Mouse (Mus musculus) liver, postnatal 0 days (tissue): ENCODE measurements around the gene Olfr1396. TPM values are rescaled to one million over a fixed set of nuclear protein-coding genes. Genes with fewer than 3 reads are reported as not detected.
A peak's percentile ranks its signal among the peaks of the same experiment; 100 is the strongest.

ENCODE experiments used
- ATAC-seq: fragments of 200-750 bp; cut with Nextera tagmentation; 2 replicates; pipeline ENCODE4 v1.8.0; 2017; ENCODE audit warnings: mild to moderate bottlenecking, moderate library complexity
- DNase-seq: peaks from one replicate; pipeline ENCODE4 v3.0.0-alpha.2; 2016
- H3K27ac ChIP-seq: fragments of 300-500 bp; sonication (generic); 2 replicates; pipeline ENCODE4 v1.5.1; 2014; ENCODE audit warnings: antibody characterized with exemption, moderate library complexity, mild to moderate bottlenecking, low read depth
- H3K27me3 ChIP-seq: fragments of 300-500 bp; sonication (generic); 2 replicates; pipeline ENCODE4 v1.6.1; 2014; ENCODE audit warnings: low read length, control low read depth, mixed read lengths; ENCODE audit not compliant: insufficient read depth
- H3K36me3 ChIP-seq: fragments of 300-500 bp; sonication (generic); replicated peaks from 2 replicates; pipeline ENCODE4 v1.6.1; 2014; ENCODE audit warnings: mild to moderate bottlenecking, control low read depth, low read length, moderate library complexity, mixed read lengths; ENCODE audit not compliant: insufficient read depth
- H3K4me1 ChIP-seq: fragments of 300-500 bp; sonication (generic); 2 replicates; pipeline ENCODE4 v1.6.1; 2014; ENCODE audit warnings: antibody characterized with exemption, mild to moderate bottlenecking, control low read depth; ENCODE audit not compliant: insufficient read depth
- H3K4me2 ChIP-seq: fragments of 300-500 bp; sonication (generic); 2 replicates; pipeline ENCODE4 v1.6.1; 2014; ENCODE audit warnings: low read depth, mild to moderate bottlenecking, low read length, moderate library complexity, mixed read lengths
- H3K4me3 ChIP-seq: fragments of 300-500 bp; sonication (generic); 2 replicates; pipeline ENCODE4 v1.5.1; 2014; ENCODE audit warnings: low read depth, low read length
- H3K9ac ChIP-seq: fragments of 300-500 bp; sonication (generic); replicated peaks from 2 replicates; pipeline ENCODE4 v1.6.1; 2014; ENCODE audit warnings: mild to moderate bottlenecking, moderate library complexity
- H3K9me3 ChIP-seq: fragments of 300-500 bp; sonication (generic); 2 replicates; pipeline ENCODE4 v1.6.1; 2016; ENCODE audit warnings: mild to moderate bottlenecking, control low read depth, low read length, mixed read lengths
- CTCF ChIP-seq: sonication (generic); IDR thresholded peaks from 2 replicates; pipeline ENCODE4 v1.5.1; 2016; ENCODE audit warnings: antibody characterized with exemption, low read depth
- EP300 ChIP-seq: IDR thresholded peaks from 2 replicates; pipeline ENCODE4 v1.6.1; 2016; ENCODE audit warnings: antibody characterized with exemption, low read depth, mild to moderate bottlenecking
- WGBS: fragments of 180-500 bp; shearing (Covaris S2); extraction: QIAGEN DNeasy Blood & Tissue Kit; methylation state at CpG from one replicate; pipeline ENCODE4 v1.1.7; 2014; ENCODE audit not compliant: insufficient replicate concordance; 5-methylcytosine and 5-hydroxymethylcytosine counted together
- polyA plus RNA-seq: library from polyadenylated mRNA; unstranded; fragments of >200 nt; fragmentation: Nextera tagmentation; extraction: Ambion mirVana; gene quantifications from 2 replicates; pipeline ENCODE4 v1.2.1, GENCODE M21; 2015

Olfr1396 gene
- polyA plus RNA-seq: not detected in 2 replicates

- no peaks in the 10 kb centered on the region for H3K27me3 ChIP-seq
- ATAC-seq: no peak
Observed at GRCm38 (mm10) chr11:49114774-49115173, at the start of gene Olfr1396. TSS of gene Olfr1396 (minus strand) at chr11:49114874.

GRCm38 (mm10) chr11:49156821-49157814, 42.4 kb upstream of the Olfr1396 start:
- Histone ChIP-seq H3K9me3 (no peaks in the 10 kb centered on the region), H3K27me3 (no peaks in the 10 kb centered on the region), H3K27ac (no peak overlapping the region), H3K36me3 (no peaks in the 10 kb centered on the region), H3K9ac (no peak overlapping the region), H3K4me1 (no peaks in the 10 kb centered on the region), H3K4me2 (no peak overlapping the region), H3K4me3 (no peak overlapping the region)
- DNase-seq (no peak), ATAC-seq (no peak)
- 77% methylated on average over 2 of the region's 2 CpGs for WGBS
- TF ChIP-seq EP300: no peak
- no peak for TF ChIP-seq CTCF

More at GRCm38 (mm10) chr11:49114774-49115173, at the start of gene Olfr1396:
- no peak within 1 kb of the TSS for H3K27ac ChIP-seq
- no peaks in the 10 kb centered on the region for H3K4me1 ChIP-seq
- no peaks in the 10 kb centered on the region for H3K9me3 ChIP-seq
- H3K36me3 ChIP-seq: no peaks in the 10 kb centered on the region
- no peak within 1 kb of the TSS for H3K9ac ChIP-seq
- TF ChIP-seq CTCF (no peak), EP300 (no peak)
- H3K4me2 ChIP-seq: no peak within 1 kb of the TSS
- no peak for DNase-seq
- no peak within 1 kb of the TSS for H3K4me3 ChIP-seq

DNA sequence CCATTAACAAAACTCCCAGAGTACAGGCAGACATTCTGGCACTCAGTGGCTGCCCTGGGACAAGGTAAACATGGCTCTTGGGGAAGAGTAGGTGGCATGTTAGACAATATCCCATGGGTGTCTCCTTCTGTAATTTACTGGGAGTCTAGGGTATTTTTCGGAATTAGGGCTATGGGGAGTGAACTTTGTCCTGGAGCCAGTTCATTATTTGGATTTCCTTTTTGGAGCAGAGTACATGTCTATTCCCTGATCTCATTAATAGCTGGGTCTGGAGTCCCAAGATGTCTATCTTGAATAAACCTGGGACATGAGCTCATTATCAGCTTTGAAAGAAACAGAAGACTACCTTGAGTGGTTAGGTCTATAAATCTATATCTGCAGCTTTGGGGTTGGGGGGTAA, 39.4 kb upstream of the Olfr1396 start, which contains the start of gene Olfr1394:
Gene Olfr1394, plus strand, starts transcription at position 301 of the 400 bp plus-strand sequence.
- Histone ChIP-seq H3K27me3 (no peaks in the 10 kb centered on the region), H3K4me3 (no peak within 1 kb of the TSS), H3K36me3 (no peaks in the 10 kb centered on the region), H3K4me1 (no peaks in the 10 kb centered on the region), H3K9ac (no peak within 1 kb of the TSS), H3K4me2 (no peak within 1 kb of the TSS), H3K27ac (no peak within 1 kb of the TSS), H3K9me3 (no peaks in the 10 kb centered on the region)
- no peak for ATAC-seq
- no peak for DNase-seq
- TF ChIP-seq CTCF: no peak
- TF ChIP-seq EP300: no peak
- 70% methylated on average over 1 of the region's 1 CpGs for WGBS

DNA sequence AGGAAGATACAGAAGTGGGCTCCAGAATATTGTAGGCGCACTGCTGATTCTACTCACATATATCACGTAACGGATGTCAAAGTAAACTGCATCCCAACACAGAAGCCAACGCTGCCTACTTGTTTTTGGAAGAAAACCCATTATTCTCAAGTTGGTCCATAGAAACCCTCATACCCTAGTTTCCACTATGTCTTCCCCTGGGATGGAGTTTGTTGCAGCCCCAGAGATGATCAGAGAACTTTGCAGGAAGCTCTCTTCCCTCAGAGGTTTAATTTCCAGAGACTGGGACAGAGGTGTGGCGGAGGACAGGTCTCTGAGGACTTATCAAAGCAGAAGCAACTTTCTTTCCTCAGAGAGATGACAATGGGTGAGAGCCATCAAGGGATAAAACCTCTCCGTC, 27.3 kb upstream of the Olfr1396 start, which contains the start of gene Olfr1395:
Gene Olfr1395, plus strand, starts transcription at position 301 of the 400 bp plus-strand sequence.
- no peak for DNase-seq
- WGBS: 80% methylated on average over 6 of the region's 6 CpGs
- H3K27ac ChIP-seq: no peak within 1 kb of the TSS
- H3K27me3 ChIP-seq: no peaks in the 10 kb centered on the region
- no peak for TF ChIP-seq EP300
- no peak for TF ChIP-seq CTCF
- H3K4me3 ChIP-seq: no peak within 1 kb of the TSS
- ATAC-seq: no peak
- no peaks in the 10 kb centered on the region for H3K36me3 ChIP-seq
- H3K4me1 ChIP-seq: no peaks in the 10 kb centered on the region
- no peaks in the 10 kb centered on the region for H3K9me3 ChIP-seq
- H3K9ac ChIP-seq: no peak within 1 kb of the TSS
- no peak within 1 kb of the TSS for H3K4me2 ChIP-seq

DNA sequence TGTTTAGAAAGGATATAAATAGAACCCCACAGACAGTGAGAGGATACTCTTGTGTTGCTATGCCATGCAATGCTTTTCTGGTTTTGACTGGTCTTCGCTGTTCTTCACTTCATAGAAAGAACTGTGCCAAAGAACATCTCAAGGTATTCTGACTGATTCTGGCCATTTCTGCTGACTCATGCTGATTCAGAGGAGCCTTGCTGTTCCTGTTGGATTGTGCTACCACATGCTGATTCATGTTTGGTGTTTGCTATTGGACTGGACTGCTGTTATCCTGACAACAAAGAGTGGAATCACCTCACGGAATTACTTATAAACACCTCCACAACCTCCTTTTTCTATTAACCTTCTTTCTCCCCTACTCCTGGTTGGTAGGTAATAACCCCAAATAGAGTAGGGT, 9.5 kb upstream of the Olfr1396 start:
- Histone ChIP-seq H3K4me1 (no peaks in the 10 kb centered on the region), H3K27ac (no peak overlapping the region), H3K27me3 (no peaks in the 10 kb centered on the region), H3K4me2 (no peak overlapping the region), H3K9me3 (no peaks in the 10 kb centered on the region), H3K36me3 (no peaks in the 10 kb centered on the region), H3K9ac (no peak overlapping the region), H3K4me3 (no peak overlapping the region)
- WGBS: 87% methylated on average over 2 of the region's 2 CpGs
- DNase-seq (no peak), ATAC-seq (0 out of 2 replicates have a peak, but pooled peaks have one; percentile 47)
- TF ChIP-seq CTCF (no peak), EP300 (0 out of 2 replicates have a peak, but pooled peaks have one; percentile 32)

DNA sequence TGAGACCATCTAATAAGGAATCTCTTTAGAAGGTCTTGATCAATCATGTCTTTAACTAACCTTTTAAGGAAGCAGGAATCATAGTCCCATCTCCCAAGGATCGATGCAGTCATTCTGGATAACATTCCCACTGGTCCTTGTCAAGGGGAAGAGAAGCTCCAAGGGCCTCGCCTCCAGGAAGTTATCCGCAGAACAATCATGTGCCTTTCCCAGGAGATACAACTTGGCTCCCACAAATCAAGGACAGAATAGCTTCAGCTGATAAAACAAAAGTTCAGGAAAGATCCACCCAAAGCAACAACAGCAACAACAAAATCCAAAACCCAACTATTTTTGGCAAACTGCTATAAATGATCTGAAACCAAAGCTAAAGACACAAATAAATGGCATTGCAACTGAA, 5.0 kb upstream of the Olfr1396 start:
- no peak overlapping the region for H3K27ac ChIP-seq
- 75% methylated on average over 3 of the region's 3 CpGs for WGBS
- no peaks in the 10 kb centered on the region for H3K9me3 ChIP-seq
- H3K4me3 ChIP-seq: no peak overlapping the region
- H3K9ac ChIP-seq: no peak overlapping the region
- ATAC-seq (no peak), DNase-seq (no peak)
- no peaks in the 10 kb centered on the region for H3K27me3 ChIP-seq
- H3K4me1 ChIP-seq: no peaks in the 10 kb centered on the region
- no peak overlapping the region for H3K4me2 ChIP-seq
- TF ChIP-seq CTCF: no peak
- TF ChIP-seq EP300: no peak
- no peaks in the 10 kb centered on the region for H3K36me3 ChIP-seq
